Mouse (Mus musculus) liver (tissue): ENCODE data around the gene Psd.

Experiments used
- DNase-seq: peaks from one replicate; pipeline ENCODE4 v3.0.0-alpha.2; 2020; ENCODE audit warnings: mixed read lengths

The Psd gene

GRCm38 (mm10) chr19:46338331-46338936 is 11.5 kb upstream of the Psd start, which contains the start of gene Cuedc2:
Gene Cuedc2, minus strand, starts transcription at chr19:46338702.
- DNase-seq = peak; percentile 95

GRCm38 (mm10) chr19:46337719-46338330 is 10.9 kb upstream of the Psd start:
- no peak for DNase-seq

DNA sequence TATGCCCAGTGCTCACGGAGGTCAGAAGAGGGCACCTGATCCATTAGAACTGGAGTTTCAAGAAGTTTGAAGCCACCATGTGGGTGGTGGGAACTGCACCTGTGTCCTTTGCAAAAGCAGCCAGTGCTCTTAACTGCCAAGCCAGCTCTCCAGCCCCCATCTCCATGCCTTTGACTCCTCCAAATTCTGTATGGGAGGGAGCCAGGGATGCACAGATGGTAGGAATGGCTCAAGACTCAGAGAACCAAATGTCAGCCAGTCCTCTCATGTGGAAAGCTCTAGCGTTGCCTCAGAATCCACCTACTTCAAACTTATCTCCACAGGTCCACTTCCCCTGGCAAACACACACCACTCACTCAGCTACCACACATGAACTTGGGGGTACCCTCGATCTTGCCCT is 7.0 kb upstream of the Psd start:
- no peak for DNase-seq

- no peak for DNase-seq
Measured at GRCm38 (mm10) chr19:46332721-46333339, 5.9 kb upstream of the Psd start.

DNA sequence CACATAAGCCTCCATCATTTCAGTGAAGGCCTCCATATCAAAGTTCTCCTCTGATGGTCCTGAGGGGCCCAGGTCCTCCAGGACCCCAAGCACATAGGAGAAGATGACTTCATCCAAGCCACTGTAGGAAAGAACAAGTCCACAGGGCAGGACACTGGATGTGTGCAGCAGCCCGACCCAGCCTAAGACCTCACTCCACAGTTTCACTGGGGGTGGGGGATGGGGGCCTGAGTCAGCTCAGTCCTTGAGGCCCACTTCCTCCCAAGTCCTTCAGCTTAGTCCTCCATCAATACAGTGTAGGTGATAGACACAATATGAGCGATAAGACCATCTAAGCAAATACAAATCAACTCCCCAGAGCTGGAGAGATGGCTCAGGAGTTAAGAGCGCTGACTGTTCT is 5.0 kb upstream of the Psd start:
- DNase-seq = no peak

- no peak for DNase-seq
Measured at GRCm38 (mm10) chr19:46331326-46331725, 4.4 kb upstream of the Psd start.

DNA sequence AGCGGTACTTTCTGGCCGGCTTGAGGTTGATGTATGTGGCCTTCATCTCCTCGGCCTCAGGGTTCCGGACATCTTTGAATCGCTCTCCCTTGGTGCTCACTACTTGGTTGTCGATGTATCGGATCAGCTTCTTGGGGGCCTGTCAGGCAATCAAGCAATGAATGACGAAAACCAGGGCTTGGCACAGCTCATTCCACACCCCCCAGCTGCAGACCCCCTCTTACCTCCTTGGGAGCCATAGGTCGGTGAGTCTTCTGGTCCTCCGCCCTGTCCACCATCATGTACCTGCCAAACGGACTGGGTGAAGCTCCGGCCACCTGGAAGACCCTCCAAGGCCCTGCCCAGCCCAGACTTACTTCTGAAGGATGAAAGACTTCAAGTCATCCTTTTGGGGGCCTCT is 3.7 kb upstream of the Psd start:
- no peak for DNase-seq

DNA sequence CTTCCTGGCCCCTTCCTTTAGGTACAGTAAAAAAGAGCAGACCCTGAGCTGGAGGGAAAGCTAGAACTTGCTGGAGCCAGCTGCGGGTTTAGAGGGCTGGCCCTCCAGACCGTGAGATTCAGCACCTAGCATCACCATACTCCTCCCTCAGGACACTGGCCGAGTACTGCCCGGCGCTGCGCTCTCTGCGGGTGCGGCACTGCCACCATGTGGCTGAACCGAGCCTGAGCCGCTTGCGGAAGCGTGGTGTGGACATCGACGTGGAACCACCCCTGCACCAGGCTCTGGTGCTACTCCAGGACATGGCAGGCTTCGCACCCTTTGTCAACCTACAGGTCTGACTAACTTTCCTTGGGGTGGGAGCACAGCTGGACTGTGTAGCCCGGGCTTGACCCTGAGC is 3.0 kb upstream of the Psd start:
- peak; percentile 88 for DNase-seq

GRCm38 (mm10) chr19:46329031-46329641 is 2.2 kb upstream of the Psd start:
- DNase-seq = no peak

DNA sequence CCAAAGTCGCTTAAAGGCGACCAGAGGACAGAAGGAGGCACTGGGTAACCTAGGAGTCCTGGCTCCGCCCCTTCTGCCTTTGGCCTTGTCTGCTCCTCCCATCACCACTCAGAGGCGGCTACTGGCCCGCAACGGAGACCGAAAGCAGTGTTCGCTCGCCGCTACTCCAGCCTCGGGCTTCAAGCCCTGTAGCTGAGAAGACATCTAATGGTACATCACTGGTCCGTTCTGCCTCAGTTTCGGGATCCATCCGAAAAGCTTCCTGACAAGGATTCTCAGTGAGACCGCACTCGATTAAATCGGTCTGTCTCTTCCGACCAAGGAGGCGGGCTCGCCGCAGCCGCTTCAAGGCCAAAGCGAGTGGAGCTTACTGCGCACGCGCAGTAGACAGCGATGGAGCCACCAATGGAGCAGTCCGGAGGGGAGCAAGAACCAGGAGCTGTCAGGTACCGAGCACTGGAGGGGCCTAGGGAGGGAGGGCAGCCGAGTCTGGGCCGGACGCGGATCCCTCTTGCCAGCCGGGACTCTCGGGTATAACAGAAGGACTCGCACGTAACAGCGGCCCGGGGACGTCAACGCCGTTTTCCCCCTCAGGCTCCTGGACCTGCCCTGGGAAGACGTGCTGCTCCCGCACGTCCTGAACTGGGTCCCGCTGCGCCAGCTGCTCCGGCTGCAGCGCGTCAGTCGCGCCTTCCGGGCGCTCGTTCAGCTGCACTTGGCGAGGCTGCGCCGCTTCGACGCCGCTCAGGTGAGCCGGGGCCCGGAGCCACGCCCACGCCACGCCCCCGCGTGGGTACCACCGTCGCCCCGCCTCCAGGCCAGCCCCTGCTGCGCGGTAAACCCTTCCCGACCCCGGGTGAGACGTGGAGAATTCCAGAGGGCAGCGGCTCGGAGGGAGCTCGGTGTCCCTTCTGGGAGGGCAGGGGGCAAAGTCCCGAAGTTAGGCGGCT is 1.4 kb upstream of the Psd start, which contains the start of gene Fbxl15:
Fbxl15 (plus strand) TSS at position 104 of the 950 bp plus-strand sequence.
- peak; percentile 95 for DNase-seq

DNA sequence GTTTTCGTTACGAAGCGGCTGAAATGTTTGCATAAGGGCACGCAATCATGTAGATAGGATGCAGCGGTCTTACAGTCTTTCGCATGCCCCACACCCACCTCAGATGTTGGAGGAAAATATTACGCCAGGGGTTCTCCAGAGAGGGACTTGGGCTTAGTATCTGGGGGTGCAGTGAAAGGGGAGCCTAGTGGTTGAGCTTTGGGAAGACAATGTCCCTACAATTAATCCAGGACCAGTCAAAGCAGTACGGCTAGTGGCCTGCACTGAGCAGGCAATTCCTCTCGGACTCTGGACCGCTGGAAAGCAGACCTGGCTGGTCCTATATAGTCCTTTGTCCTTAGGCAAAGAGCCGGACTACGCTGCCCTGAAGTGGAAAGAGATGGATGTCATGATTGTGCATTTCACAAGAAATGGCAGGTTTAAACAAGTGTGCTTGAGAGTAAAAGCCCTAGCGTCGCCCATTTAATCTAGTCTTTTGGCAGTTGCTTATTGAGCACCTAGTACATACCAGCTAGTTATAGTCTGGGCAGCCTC is 642 bp upstream of the Psd start:
- DNase-seq = no peak

GRCm38 (mm10) chr19:46326019-46326755 is 769 bp downstream of the Psd start:
- DNase-seq = no peak

GRCm38 (mm10) chr19:46324918-46325317 is 2.0 kb downstream of the Psd start:
- DNase-seq = no peak

DNA sequence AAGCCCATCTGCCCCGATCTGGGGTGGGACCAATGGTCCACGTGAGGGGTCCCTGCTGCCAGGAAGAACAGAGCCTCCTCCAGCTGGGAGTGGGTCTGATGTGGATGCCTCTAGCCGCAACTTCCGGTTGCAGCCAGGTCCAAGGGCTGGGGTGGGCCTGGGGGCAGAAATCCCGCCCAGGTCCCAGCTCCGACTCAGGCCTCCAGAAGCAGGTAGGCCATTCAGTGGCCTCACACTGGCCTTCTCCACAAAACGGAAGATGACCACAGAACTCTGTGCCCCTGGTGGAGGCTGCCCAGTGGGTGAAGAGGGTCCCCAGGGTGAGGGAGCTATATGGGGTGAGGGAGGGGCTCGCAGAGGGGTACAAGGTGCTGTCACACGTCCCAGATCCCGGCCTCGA is 2.6 kb downstream of the Psd start:
- DNase-seq = no peak

DNA sequence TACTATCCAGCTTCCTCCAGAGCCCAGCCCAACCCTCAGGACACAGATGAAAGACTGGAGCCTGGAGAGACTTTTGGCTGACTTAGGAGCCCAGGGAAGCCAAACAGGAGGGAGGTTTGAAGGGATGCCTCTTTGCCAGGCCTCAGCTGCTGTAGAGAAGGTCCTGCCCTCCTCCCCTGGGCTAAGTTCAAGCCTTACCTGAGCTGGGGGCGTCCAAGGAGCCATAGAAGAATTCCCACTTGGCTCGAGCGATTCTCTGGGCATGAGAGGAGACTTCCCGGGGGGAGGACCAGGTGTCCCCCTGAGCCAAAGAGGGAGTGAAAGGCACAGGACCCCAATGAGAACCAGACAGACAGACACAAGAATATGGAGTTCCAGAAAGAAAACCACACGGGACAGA is 3.2 kb downstream of the Psd start:
- no peak for DNase-seq

DNA sequence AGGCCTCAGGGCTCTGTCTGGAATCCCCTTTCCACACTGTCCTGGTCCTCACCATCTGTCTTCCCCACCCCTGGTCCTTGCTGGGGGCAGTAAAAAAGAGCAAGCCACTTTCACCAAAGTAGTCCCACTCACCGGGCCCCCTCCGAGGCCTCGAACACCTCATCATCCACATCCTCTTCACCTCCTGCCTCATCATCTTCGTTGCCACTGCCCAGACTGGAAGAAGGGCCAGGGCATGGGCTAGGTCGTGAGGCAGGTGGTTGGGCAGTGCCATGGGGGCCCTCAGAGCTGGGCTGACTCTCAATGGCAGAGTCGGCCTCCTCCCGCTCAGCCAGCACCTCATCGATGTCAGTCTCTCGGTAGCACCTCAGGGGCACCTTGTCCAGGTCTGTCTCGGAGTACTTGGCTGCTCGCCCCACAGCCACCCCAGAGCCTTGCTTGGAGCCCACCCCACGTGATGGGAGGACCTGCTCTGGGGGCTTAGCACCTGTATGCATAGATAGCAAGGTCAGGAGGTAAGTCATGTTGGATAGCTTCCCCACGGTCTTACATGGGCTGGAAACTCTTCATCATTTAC is 3.9 kb downstream of the Psd start:
- no peak for DNase-seq

- DNase-seq = no peak
Measured at GRCm38 (mm10) chr19:46322144-46322995, 4.6 kb downstream of the Psd start.

- no peak for DNase-seq
Measured at GRCm38 (mm10) chr19:46321101-46321943, 5.6 kb downstream of the Psd start.

DNA sequence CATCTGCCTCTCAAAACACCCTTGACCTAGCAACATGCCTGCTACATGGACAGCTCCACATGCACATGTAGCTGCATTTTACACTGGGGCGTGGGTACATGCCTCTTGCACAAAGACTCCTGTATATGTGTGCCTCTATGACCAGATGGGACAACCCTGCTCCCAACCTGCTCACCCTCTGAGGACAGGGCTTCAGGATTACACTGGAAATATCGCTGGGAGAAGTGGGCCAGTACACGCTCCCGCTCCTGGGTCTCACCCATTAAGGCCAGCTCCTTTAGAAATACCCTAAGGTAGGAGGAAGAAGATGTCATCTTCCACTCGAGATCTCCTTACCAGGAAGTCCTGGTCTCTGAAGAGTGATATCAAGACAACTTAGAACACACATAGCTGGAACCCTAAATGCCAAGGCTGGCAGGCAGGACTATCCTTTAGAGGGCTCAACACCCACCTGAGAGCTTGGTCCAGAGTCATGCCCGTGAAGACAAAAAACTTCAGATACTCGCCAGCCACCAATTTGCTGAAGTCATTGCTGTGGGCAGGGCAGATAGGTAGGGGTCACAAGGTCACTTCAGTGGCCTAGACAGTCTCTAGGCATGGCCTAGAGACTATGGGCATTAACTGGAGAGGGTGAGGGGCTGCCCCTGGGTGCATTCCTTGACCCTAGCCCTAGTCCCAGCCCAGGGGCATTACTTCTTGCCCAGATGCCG is 6.7 kb downstream of the Psd start:
- DNase-seq = no peak
